Mouse (Mus musculus): ENCODE results near the gene Arntl. TPM values are rescaled to one million over a fixed set of nuclear protein-coding genes. Genes with fewer than 3 reads are reported as not detected.

Gene Arntl
- total RNA-seq (2015) (7.0 and 10.0 TPM in 2 replicates), total RNA-seq (2017) (10.9 and 11.4 TPM in 2 replicates)

DNA sequence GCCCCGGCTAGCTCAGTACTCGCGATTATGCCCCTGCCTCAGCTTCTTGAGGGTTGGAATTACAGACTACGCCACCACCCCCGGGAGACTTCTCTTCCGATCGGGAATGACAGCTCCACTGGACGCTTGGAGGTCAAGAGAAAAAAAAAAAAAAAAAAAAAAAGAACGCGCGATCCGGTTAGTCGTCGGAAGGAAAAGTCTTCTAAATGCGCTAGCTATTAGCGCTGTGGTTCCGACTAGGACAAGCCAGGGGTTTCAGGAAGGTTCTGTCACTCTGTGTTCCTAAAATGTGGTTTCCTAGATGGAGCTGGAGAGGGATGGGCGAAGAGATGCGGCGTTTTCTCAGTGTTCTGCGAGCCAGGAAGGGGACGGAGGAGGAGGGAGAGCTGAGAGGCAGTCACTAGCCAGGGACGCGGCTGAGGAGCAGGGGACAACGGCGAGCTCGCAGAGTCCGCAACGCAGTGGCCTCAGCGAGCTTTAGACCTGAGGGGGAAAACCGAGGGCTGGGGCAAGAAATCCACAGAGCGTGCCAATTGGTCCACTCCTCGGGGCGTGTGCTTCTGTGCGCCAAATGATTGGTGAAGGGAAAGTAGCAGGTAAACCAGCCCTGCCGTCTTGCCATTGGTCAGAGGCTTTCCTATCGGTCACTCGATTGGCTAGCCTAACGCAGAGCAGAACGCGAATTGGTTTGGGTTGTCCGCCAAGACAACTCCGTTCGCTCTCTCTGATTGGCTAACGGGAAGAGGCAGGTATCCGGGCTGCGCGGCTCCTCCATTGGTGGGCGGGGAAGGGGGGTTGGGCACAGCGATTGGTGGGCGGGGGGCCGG, at the start of gene Arntl:
Arntl (plus strand) TSS at position 822 of the 827 bp plus-strand sequence.
- ATAC-seq (replicated peaks; ENCODE audit: poor library complexity), result peak; percentile 91

DNA sequence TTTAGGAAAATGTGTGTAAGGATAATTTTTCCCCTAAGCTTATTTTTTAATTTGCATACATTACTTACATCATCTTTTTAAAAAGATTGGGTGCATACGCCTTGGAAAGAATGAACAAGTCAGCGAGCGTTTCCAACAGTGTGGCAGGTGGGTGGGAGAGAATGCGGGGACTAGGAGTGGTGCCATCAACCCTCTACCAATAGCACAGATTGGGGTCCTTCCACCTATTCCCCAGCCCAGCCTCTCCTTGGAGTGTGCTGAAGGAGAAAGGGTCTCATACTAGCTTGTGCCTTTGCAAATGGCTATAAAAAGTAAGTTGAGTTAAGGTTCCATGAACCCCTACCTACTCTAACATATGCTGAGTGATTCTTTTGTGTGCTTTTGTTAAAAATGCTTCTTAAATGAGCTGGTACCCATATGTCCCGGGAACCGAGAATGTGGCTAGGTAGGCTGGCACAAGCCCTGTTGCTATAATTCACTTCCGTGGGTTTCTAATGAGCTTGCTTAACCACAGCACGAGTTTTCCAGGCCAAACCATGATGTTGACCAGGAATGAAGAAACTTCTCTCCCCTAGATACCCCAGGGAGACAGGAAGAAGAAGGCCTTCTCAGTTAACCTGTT, 46.1 kb upstream of the Arntl start:
- no peak for ATAC-seq (replicated peaks; ENCODE audit: poor library complexity)

DNA sequence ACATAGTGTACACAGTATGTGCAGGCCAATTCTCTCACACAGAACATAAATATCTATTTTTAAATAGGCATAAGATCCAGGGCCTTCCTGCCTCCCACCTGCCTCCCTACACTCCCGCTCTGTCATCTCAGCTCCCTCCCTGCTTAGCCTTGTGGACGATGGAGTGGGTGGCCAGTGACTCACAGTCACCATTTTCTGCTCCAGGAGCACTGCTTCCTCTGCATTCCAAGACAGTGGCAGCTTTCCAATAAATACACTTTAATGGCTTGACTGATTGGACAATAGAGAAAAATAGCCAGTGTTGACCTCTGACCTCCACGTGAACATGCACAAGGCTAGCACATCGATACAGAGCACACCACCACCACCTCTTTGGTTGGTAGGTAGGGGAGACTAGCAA, 42.5 kb upstream of the Arntl start:
- no peak for ATAC-seq (replicated peaks; ENCODE audit: poor library complexity)

DNA sequence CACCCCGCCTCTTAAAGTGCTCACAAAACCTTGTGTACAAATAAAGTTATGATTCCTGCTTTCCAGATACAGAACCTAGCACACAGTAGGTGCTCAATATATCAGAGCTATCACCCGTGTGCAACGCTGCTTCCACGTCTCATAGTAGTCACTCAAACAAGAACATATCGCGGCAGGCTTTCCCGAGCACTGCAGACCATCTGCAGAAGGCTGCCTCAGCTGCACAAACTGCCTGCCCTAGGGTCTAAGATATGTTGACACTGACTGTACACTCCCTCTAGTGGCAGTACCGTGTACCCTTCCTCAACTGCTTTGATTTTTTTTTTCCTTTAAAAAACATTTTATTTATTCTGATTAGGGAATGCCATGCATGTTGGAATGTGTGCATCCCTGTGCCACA, 40.2 kb upstream of the Arntl start:
- ATAC-seq (replicated peaks; ENCODE audit: poor library complexity), result peak; percentile 90

DNA sequence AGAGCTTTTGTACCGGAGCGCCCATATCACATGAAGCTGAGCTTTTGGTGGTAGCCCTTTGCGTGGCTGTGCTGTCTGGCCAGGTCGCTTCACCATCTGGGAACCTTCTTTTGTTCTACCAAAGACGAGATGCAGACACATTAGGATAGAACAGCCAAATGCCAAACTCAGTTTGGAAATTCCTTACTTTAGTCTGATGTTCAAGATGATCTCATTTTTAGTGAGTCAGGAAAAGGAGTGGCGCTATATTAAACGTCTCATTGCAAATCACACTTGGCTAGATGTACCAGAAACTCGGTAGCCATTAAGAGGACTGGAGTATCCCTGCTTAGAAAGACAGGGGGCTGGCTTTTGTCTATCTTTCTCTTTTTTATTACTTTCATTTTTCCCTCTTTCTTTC, 38.7 kb upstream of the Arntl start:
- no peak for ATAC-seq (replicated peaks; ENCODE audit: poor library complexity)

DNA sequence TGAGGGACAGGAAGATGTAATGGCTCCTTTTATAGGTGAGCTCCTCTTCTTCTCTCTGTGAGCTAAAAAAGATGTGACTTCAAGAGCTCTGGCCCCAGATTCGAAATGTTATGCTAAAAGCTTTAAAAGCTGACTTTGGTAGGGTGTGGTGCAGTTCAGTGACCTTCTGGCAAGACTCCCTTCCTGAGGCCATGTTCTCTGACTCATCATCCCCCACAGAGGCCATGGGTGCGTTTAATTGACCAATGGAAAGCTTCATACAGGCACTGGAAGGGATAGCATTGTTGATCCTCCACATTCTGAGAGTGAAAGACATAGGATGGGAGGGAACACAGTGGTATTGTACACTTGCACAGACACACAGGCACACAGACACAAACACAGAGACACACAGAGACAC, 34.8 kb upstream of the Arntl start:
- no peak for ATAC-seq (replicated peaks; ENCODE audit: poor library complexity)

DNA sequence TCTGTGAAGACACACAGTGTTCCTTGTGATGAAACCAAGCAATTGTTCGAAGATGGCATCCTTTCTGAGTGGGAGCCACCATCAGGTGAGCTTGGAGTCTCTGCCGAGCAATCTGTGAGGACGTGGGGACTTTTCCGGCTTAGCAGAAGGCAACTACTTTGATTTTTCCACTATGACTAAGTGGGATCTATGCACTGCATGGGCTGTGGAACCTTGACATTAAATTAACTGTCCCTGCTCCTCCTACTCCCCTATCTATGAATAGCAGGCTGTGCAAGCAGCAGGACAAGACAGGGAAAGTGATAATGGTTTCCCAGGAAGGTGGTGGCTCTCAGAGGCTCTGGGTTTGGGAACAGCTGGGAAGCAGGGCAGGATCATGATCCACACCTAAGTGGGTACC, 31.8 kb upstream of the Arntl start:
- ATAC-seq (replicated peaks; ENCODE audit: poor library complexity), result no peak

DNA sequence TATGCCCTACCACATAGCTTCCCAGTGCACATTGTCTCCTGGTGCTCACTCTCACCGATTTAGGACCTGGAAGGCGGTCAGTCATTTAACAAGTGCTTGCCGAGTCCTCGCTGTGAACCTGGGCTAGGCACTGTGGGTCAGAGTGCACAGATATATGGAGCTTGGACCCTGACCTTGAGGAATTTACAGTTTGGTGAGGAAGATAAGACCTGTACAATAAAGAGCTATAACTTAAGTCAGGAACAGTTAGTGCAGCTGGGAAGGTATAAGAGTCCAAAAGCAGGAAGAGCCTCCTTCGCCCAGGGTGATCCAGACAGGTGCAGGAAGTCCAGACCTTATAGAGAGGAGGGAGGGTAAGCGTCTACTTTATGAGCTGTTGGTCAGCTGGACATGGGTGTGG, 29.2 kb upstream of the Arntl start:
- no peak for ATAC-seq (replicated peaks; ENCODE audit: poor library complexity)

DNA sequence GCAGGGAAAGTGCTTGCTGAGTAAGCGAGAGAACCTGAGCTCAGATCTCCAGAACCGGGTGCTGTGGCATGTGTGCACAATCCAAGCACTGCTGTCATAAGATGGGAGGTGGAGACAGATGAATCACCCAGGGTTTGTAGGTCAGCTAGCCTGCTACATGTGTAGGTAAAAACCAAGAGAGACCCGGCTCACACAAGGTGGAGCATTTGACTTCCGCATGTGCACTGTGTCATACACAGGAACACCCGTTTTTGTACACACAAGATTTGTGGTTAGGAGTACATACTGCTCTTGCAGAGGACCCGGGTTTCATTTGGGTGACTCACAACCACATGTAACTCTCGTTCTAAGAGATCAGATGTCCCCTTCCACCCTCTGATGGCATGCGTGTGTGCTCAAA, 23.5 kb upstream of the Arntl start:
- no peak for ATAC-seq (replicated peaks; ENCODE audit: poor library complexity)

DNA sequence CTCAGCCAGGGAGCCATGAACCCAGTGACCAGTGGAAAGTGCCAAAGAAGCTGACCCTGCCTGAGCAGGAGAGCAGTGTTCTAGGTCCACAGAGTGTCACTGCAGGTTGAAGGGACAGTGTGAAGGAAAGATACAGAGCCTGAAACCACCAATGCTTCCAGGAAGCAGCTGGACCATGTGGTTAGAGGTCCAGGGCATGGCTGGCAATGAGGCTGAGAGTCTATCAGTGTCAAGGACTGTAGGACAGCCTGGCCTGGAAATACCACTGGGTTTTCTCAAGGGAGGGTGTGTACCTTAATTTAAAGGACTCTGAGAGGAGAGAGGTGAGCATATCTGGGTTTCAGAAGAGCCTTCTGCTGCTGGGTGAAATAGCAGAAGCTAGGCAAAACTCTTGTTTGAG, 22.2 kb upstream of the Arntl start:
- no peak for ATAC-seq (replicated peaks; ENCODE audit: poor library complexity)

DNA sequence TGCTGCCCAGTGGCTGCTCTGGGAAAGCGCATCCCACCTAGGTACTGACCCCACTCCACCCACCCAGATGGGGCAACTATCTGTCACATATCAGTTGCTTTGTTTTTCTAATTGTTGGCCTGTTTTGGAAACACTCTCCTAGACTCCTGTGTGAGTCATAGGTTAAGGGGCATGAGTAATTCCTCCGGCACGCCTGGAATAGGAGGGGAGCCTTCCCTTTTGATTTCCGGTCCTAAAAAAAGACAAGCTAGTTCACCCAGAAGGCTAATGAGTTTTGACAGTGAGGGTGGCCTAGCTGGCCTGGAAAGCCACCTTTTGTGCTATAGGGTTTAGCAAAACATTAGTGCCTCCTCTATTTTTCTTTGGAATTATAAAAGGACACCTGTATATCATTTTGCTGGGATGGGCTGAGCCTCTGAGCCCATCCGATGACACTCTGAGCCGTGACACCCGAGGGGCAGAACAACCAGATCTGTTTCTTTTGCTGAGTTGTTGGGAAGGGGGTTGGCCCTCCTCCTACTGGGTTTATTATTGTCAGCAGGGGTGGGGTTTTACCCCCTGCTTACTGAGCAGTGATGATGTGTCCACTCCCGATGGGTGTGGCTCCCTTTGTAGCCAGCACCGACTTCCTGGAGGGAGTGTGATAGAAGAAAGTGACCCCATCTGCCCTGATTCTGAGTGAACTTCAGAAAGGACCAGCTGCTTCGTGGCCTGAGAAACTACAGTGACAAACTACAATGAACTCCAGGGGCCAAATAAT, 21.0 kb upstream of the Arntl start:
- ATAC-seq (replicated peaks; ENCODE audit: poor library complexity), result no peak

DNA sequence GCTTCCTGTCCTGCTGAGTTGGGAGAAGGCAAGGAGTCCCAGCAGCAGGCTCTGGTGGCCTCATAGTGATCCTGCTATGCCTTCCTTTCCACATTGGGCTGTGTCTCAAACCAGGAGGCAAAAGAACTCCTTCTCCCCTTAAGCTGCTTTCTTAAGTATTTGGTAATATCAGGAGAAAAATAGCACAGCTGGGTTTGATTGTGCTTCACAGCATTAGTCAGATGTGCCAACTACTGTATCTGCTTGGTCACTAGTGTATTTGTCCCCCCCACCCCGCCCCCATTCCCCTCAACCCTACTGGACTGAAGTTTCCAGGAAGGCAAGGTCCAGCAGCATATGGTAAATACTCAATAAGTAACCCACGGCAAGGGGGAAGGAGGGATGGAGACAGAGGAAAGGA, 19.2 kb upstream of the Arntl start:
- ATAC-seq (replicated peaks; ENCODE audit: poor library complexity), result no peak

DNA sequence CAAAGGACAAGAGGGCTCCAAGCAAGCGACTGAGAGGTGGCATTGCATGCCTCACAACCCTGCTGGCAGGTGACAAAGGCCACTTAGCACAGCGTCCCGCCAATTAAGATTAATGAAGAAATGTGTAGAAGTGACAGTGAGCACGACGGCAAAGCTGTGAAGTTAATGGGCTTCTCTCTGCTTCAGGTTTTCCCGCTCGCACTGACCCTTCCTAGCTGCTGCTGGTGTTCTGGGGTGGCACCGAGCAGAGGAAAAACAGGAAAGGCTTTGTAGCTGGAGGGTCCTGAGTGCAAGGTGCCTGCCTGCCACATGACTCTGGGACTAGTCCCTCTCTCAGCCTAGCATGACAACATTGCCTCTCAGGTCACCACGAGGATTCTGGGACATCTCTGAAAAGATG, 18.7 kb upstream of the Arntl start:
- no peak for ATAC-seq (replicated peaks; ENCODE audit: poor library complexity)

DNA sequence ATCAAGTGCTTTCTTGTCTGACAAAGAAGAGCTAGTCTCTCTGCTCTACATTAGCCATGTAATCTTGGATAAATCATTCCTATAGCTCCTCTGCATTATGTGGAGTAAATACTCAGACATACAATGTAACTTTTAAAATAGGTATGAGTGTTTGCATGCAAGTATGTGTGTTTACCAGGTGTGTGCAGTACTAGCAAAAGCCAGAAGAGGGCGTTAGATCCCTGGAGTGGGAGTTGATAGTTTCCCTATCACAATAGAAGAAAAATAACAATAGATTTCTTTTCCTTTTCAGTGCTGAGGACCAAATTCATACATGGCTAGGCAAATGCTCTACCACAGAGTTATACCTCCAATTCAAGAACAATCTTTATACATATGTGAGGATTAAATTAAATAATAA, 15.5 kb upstream of the Arntl start:
- no peak for ATAC-seq (replicated peaks; ENCODE audit: poor library complexity)

DNA sequence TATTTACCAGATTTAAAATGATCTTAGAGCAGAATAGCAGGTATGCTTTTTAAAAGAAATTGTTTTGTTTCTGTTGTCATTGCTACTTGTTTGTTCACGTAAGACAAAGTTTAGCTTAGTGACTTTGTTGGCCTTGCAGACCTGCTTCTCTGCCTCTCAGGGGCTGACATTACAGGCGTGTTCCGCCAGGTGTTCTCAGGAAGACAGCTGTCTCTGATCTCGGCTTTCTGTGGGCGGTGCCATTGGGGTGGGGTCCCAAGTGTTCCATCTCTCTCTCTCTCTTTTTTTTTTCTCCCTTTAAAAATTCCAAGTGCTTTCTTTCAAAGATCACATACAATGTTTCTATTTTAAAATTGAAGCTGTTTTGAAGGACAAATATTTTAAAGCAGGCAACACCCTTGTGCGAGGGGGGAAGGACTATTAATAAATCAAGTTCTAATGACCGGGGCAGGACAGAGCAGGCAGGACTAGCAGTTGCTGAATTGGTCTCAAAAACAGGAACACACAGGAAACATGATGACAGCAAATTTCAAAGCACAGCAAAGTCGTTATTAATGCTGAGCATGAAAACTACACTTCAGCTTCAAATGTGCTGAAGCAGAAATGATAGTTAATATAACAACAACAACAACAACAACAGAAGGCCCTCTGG, 14.4 kb upstream of the Arntl start:
- no peak for ATAC-seq (replicated peaks; ENCODE audit: poor library complexity)

DNA sequence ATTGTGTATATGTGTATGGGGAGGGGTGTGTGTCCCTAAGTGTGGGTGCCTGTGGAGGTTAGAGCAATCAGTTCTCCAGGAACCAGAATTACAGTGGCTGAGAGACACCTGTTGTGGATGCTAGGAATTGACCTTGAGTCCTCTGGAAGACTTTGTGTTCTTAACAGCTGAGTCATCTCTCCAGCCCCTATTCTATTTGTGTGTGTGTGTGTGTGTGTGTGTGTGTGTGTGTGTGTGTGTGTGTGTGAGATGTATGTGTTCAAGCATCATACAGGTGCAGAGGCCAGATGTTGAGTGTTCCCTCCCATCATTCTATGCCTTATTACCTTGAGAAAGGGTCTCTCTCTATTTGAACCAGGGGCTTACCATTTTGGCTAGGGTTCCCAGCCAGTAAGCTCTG, 13.4 kb upstream of the Arntl start:
- no peak for ATAC-seq (replicated peaks; ENCODE audit: poor library complexity)

DNA sequence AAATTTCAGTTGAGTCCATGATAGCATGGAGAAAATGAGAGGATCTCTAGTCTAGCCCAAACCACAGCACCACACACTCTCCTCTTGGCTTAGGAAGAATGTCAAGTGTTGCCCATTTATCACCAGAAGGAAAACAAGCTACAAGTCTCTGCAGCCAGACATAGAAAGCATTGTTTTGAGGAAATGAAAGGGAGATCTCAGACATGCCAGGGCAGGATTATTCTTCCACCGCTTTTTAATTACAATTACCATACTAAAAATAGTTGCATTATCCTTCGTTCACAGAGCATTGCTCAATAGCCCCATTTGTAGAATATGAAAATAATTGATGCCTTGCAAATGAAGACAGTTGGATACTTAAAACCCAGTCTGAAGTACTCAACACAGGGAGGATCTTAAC, 12.0 kb upstream of the Arntl start:
- ATAC-seq (replicated peaks; ENCODE audit: poor library complexity), result no peak

DNA sequence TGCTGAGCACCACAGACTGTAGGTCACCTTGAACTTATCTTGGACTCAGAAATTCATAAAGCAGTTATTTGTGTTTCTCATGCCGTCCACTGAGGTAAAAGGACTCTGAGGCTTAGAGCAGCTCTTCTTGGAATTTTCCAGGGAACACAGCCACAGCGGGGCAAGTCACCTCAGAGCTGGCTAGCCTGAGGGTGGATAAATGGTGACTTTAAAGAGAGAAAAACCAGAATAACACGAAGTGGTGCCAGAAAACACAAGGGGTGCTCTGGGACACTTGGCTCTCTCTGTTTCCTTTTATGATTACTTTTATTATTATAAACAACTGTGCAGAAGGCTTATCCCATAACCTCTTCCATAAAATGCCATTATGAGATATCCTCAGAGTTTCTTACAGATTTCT, 11.1 kb upstream of the Arntl start:
- ATAC-seq (replicated peaks; ENCODE audit: poor library complexity), result no peak

DNA sequence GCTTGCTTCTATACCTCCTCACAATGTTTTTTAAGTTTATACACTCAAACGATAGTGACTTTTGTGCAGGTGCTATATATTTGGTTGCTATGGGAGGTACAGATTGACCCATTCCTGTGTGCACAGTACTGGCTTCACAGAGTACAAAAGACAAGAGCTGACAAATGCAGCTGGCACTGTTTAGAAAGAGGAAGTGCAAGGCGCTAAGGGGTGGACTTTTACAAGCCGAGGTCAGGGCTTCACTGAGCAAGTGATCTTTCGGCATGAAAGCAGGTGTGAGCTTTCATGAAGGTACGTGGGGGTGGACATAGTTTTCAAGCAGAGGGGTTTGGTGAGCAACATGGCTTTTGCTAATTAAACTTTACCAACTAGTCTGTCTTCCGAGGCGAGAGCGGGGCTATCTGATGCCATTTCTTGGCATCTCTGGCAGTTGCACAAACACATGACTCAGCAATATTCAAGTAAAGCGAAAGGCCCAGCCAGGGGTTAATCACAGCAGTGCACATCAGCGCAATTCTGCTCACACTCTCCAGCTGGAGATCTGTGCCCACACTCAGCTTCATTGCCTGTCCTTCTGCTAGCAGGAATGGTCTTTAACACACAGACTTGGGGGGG, 10.0 kb upstream of the Arntl start:
- ATAC-seq (replicated peaks; ENCODE audit: poor library complexity), result peak; percentile 91

DNA sequence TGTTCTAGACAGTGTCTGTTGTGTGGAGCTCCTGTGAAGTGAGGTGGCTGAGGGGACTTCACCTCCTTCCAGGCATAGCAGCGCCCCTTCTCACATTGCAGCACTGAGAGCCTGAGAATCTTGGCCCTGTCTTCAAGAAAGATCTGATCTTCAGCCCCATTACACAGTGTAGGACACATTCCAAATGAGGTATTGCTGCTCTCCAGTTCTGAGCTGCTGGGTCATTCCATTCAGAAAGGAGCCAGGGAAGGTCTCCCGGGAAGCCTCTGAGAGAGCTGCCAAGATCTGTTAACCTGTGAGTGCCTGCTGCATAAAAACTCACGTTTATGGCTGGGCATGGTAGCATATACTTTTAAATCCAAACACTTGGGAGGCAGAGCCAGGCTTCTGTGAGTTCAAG, 5.7 kb upstream of the Arntl start:
- ATAC-seq (replicated peaks; ENCODE audit: poor library complexity), result no peak

All from megakaryocyte progenitor cell, adult 5-6 weeks (primary cell).